Mouse (Mus musculus) brain, embryonic 14.5 days (tissue): ENCODE measurements around the gene Prss50.

Source experiments
- CTCF ChIP-seq: fragments of 200-500 bp; IDR thresholded peaks from 2 replicates; pipeline ENCODE4 v1.5.1; 2012; ENCODE audit warnings: inconsistent platforms, mild to moderate bottlenecking, moderate library complexity, borderline replicate concordance; ENCODE audit not compliant: insufficient read depth, insufficient read length; ENCODE audit errors: extremely low read depth
- POLR2A ChIP-seq: fragments of 200-500 bp; IDR thresholded peaks from 2 replicates; pipeline ENCODE4 v1.6.1; 2012; ENCODE audit warnings: mild to moderate bottlenecking, inconsistent platforms, borderline replicate concordance; ENCODE audit not compliant: poor library complexity, insufficient read depth, insufficient read length, severe bottlenecking; ENCODE audit errors: extremely low read depth

- TF ChIP-seq POLR2A (no peak), CTCF (no peak)
Measured at GRCm38 (mm10) chr9:110887388-110888303, 29.9 kb downstream of the Prss50 start.
